Mouse (Mus musculus) heart, adult 2 months (tissue): ENCODE data around the gene Hif3a.

ENCODE experiments used
- CTCF ChIP-seq: fragments of 200-600 bp; IDR thresholded peaks from 2 replicates; pipeline ENCODE4 v1.8.1; 2022; ENCODE audit warnings: antibody characterized with exemption, mild to moderate bottlenecking, moderate library complexity
- POLR2A ChIP-seq: fragments of 200-500 bp; IDR thresholded peaks from 2 replicates; pipeline ENCODE4 v1.6.1; 2011; ENCODE audit warnings: mild to moderate bottlenecking, low read depth, low read length, control low read depth; ENCODE audit not compliant: insufficient read depth

DNA sequence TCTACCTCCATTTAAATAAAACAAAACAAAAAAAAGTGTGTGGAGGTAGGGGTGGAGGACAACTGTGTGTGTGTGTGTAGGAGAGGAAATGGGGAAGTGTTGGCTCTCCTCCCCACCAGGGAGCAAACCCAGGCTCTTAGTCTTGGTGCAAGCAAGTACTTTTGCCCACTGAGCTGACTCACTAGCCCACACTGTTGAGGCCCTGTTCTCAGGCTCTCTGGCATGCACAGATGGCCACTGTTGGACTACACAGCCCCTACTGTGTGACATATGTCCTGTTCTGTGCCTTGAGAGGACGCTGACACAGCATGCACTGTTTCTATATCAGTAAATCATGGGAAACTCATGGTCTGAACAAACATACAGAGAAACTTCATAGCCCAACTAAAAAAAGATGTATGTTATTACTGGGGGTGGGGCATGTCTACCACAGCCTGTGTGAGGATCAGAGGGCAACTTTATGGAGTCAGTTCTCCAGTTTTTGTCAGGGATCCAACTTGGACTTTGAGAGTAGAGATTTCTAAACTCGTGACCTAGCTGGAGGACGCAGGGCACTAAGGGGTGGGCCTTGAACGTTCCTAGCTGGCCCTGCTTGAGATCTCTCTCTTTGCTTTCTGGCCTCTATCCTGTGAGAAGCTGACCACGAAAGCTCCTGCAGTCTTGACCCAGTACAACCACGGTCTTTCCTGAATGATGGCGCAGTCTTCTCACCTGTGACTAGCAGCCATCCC lies 58.8 kb downstream of the Hif3a start:
- TF ChIP-seq POLR2A (no peak), CTCF (no peak)
